Mouse (Mus musculus) megakaryocyte, embryonic 14.5 days (primary cell): ENCODE results near the gene Ctrl.

ENCODE experiments used
- FLI1 ChIP-seq: IDR thresholded peaks from 2 replicates; pipeline ENCODE4 v1.6.1; 2012; ENCODE audit warnings: low read length, inconsistent platforms, mixed read lengths
- GATA1 ChIP-seq: IDR thresholded peaks from 3 replicates; pipeline ENCODE4 v1.6.1; 2012; ENCODE audit warnings: mixed read lengths, low read length, inconsistent platforms, borderline replicate concordance

DNA sequence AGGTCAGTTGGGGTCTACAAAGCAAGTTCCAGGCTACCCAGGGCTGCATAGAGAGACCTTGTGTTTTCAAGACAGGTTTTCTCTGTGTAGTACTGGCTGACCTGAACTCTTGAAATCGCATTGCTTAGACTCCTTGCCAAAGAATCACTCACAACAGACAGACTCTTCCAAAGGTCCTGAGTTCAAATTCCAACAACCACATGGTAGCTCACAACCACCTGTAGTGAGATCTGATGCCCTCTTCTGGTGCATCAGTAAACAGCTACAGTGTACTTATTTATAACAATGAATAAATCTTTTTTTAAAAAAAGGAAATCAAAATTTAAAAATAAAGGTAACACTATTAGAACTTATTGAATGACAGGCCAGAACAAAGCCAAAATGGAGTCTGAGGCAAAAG, 47.5 kb upstream of the Ctrl start:
- no peak for TF ChIP-seq GATA1
- TF ChIP-seq FLI1 = no peak
